Mouse (Mus musculus): ENCODE data around the gene Xxylt1. TPM values are rescaled to one million over a fixed set of nuclear protein-coding genes. Genes with fewer than 3 reads are reported as not detected.

The Xxylt1 gene
- total RNA-seq, 2 experiments from 2014 or later, result 19.7 to 22.7 TPM

DNA sequence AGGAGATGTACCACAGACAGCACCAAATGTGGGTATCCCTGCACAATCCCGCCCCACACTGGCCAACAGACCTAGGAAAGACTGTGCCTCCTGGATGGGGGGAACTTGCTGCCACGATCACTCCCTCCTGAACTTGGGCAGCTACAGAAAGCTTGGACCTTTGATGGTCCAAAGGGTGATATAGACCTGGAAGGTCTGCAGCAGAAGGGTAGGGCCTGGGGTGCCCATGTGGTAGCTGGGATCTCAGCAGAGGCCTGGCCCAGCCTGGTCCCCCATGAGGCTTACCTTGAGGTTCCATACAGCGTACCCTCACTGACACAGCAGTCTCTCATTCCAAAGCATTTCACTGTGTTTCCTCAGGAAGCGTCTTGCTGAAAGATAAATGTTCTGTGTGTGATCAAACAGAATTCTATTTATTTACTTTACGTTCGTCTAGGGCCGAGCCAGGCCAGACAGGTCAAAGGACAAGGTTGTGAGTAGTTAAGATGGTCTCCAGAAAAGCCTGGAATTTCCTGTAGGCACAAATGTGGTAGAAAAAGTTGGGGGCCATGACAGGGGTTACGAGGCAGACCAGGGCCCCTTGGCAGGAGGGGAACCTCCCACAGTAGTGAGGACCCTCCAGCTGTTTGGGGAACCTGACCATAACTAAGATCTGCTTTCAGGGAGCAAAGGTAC, 153.0 kb downstream of the Xxylt1 start:
- no peak for DNase-seq
- intact Hi-C loops (cut with DNase I), result no loop called here

DNA sequence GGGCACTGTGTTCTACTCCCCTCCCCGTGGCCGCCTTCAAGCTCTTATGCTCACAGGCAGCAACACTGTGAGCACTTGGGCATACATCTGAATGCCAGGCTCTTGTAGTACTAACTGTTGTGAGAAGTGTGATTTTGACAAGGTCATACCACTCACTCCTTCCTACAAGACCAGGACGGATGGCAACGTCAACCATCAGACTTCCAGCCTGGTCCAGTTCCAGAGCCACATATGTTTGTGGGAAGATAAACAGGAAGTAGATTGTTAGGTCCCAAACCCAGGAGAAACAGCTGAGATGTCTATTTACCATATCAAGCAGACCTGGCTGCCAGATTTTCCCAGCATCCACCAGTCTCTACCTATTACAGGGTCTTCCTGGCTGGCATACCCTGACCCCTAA, 155.7 kb downstream of the Xxylt1 start:
- intact Hi-C loops (cut with DNase I), result no loop called here
- DNase-seq, result no peak

DNA sequence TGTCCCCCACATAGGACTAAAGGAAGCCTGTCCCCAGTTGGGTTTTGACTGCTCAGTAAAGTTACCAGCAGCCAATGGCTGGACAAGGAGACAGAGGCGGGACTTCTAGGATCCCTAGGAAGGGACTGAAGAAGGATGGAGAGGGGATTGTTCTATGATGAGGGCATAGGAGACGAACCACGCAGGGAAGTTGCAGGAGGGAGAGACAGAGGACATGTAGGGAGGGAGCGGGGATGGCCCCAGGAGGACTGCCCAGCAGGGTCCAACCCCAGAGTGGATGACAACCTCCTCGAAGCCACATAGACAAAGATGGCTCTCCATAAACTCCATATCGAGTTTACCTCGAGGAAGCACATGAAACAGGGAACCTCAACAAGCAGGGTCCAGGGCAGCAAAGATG, 157.3 kb downstream of the Xxylt1 start:
- intact Hi-C loops (cut with DNase I), result no loop called here
- DNase-seq, result no peak

DNA sequence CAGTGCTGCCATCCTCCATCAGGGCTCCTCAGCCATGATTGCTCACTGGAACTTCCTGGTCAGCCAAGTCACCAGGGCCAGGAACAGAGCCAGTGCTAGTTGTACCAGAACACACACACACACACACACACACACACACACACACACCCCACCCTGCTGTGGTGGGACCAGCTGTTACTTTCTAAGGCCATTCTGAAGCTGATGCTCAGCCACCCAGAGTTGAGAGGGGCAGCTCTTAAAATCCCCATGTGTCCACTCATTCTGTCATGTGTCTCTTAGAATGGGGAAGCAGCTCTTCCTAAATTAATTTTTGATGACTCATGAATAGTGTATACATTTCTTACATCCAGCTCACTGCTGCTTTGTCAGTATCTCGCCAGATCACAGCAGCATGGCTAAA, 158.7 kb downstream of the Xxylt1 start:
- intact Hi-C loops (cut with DNase I), result no loop called here
- peak; percentile 42 for DNase-seq

DNA sequence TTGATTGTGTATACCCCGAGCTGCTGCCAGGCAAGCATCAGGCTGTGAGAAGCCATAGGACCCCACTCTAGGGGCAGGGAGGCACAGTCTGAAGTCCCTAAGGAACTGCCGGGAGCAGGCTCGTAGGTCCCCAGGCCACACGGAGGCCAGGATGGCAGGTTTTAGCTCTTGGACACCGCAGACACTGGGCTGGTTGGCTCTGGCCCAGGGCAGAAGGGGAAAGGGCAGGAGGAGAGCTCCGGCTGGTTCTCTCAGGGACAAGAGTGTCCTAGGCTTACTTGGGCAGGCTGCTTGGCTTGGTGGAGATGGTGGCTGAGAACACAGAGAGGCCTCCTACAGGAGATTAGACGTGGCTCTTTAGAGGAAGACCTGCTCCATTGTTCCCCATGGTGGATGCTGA, 162.4 kb downstream of the Xxylt1 start:
- intact Hi-C loops (cut with DNase I), result no loop called here

DNA sequence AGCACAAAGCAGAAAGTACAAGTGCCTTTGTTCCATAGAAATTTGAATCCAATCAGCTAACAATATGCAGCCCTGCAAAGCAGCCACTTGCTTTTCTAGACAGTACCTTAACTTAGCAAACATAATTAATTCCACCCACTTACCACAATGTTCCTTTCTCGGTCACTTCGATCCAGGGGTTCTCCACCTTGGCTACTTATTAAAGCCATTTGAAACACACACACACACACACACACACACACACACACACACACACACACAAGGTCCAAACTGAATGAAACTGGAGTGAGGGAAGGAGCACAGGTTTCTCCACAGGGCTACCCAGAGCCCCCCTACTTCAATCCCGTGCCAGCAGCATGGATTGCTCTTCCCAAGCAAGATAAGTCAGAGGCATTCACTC, 164.3 kb downstream of the Xxylt1 start:
- intact Hi-C loops (cut with DNase I), result no loop called here
- DNase-seq, result no peak

More for the DNA sequence above, 162.4 kb downstream of the Xxylt1 start:
- DNase-seq, result no peak

DNA sequence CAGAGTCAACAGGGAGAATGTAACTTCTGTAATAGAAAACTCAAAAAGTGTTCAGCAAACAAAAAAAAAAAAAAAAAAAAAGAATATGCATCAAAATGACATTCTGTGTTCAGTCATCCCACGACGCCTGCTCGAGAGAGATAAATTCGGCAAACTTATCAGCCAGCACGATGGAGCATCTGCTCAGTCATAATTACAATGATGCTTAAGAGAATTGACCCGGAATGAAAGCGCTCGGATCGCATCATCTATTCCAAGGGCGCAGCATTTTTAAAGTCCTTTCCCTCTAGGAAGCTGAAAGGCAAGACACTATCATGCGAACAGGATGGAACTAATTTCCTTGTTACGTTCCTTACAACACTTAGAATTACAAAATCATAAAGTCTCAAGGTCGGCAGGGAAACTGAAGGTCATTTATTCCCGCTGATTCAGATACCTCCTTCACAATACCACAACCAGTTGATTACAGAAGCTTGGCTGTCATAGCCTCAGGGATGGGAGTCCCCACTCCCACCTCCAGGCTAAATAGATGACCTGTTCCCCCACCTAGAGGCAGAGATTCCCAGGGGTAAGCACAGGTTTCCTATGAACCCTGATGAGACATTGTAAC, 165.5 kb downstream of the Xxylt1 start:
- intact Hi-C loops (cut with DNase I), result no loop called here
- DNase-seq, result no peak

Other genes starting within 250 kb of the Xxylt1 start
- 10 to 100 TPM; 55.7 to 55.8 TPM for gene Acap2, start 119.8 kb upstream of the Xxylt1 start, total RNA-seq (2021)
- gene Ppp1r2, start 193.8 kb upstream of the Xxylt1 start, total RNA-seq (2021), result 10 to 100 TPM; 59.1 to 59.2 TPM
- 10 to 100 TPM; 30.6 to 35.9 TPM for gene Apod, start 233.4 kb upstream of the Xxylt1 start, total RNA-seq (2021)